Mouse (Mus musculus): Measurements from ENCODE around the gene Axin2. TPM values are rescaled to one million over a fixed set of nuclear protein-coding genes. Genes with fewer than 3 reads are reported as not detected.

The Axin2 gene
- polyA plus RNA-seq, 1 experiment from 2014 or later: 7.2 TPM

- Histone ChIP-seq H3K27me3 (replicated peaks; ENCODE audit: control insufficient read depth, insufficient read depth, low read length) (no peaks in the 10 kb centered on the region), H3K4me3 (ENCODE audit: low read length) (no peak overlapping the region), H3K9ac (ENCODE audit: low read depth, low read length) (no peak overlapping the region), H3K36me3 (ENCODE audit: control insufficient read depth, insufficient read depth, low read length) (no peaks in the 10 kb centered on the region; the same call in 1 of the 2 replicates), H3K4me1 (ENCODE audit: control insufficient read depth, insufficient read depth, low read depth, low read length) (peaks cover 46% of the 10 kb centered on the region), H3K4me2 (ENCODE audit: low read length) (no peak overlapping the region), H3K9me3 (ENCODE audit: control insufficient read depth, low read length) (no peaks in the 10 kb centered on the region), H3K27ac (ENCODE audit: low read depth, low read length) (no peak overlapping the region; the same call in 1 of the 2 replicates)
- 67% methylated on average over 9 of the region's 9 CpGs for WGBS
- no peak for ATAC-seq
These were observed 13.7 kb downstream of the Axin2 start for GRCm38 (mm10) chr11:108933835-108934234.

- peak; percentile 92 for ATAC-seq
- Histone ChIP-seq H3K9me3 (ENCODE audit: control insufficient read depth, low read length) (no peaks in the 10 kb centered on the region), H3K9ac (ENCODE audit: low read depth, low read length) (no peak overlapping the region), H3K4me1 (ENCODE audit: control insufficient read depth, insufficient read depth, low read depth, low read length) (peaks cover 32% of the 10 kb centered on the region), H3K27me3 (replicated peaks; ENCODE audit: control insufficient read depth, insufficient read depth, low read length) (no peaks in the 10 kb centered on the region), H3K36me3 (ENCODE audit: control insufficient read depth, insufficient read depth, low read length) (peaks cover 4% of the 10 kb centered on the region; the same call in 1 of the 2 replicates), H3K4me2 (ENCODE audit: low read length) (peak overlapping the region; percentile 13; the same call in 1 of the 2 replicates), H3K4me3 (ENCODE audit: low read length) (no peak overlapping the region), H3K27ac (ENCODE audit: low read depth, low read length) (peak overlapping the region; percentile 67)
- WGBS: 25% methylated on average over 18 of the region's 18 CpGs
These were observed 15.1 kb downstream of the Axin2 start for GRCm38 (mm10) chr11:108935128-108935868.

- Histone ChIP-seq H3K27me3 (replicated peaks; ENCODE audit: control insufficient read depth, insufficient read depth, low read length) (no peaks in the 10 kb centered on the region), H3K27ac (ENCODE audit: low read depth, low read length) (peak overlapping the region; percentile 18; the same call in 1 of the 2 replicates), H3K36me3 (ENCODE audit: control insufficient read depth, insufficient read depth, low read length) (peaks cover 4% of the 10 kb centered on the region; the same call in 1 of the 2 replicates), H3K4me1 (ENCODE audit: control insufficient read depth, insufficient read depth, low read depth, low read length) (peaks cover 32% of the 10 kb centered on the region), H3K4me3 (ENCODE audit: low read length) (no peak overlapping the region), H3K4me2 (ENCODE audit: low read length) (no peak overlapping the region; the same call in 1 of the 2 replicates), H3K9ac (ENCODE audit: low read depth, low read length) (no peak overlapping the region), H3K9me3 (ENCODE audit: control insufficient read depth, low read length) (no peaks in the 10 kb centered on the region)
- ATAC-seq: no peak
- WGBS: 48% methylated on average over 18 of the region's 18 CpGs
These were observed 16.1 kb downstream of the Axin2 start for GRCm38 (mm10) chr11:108936016-108936792.

- Histone ChIP-seq H3K4me2 (ENCODE audit: low read length) (peak overlapping the region; percentile 33; the same call in 1 of the 2 replicates), H3K9ac (ENCODE audit: low read depth, low read length) (peak overlapping the region; percentile 32; the same call in 1 of the 2 replicates), H3K4me3 (ENCODE audit: low read length) (no peak overlapping the region), H3K27me3 (replicated peaks; ENCODE audit: control insufficient read depth, insufficient read depth, low read length) (no peaks in the 10 kb centered on the region), H3K9me3 (ENCODE audit: control insufficient read depth, low read length) (no peaks in the 10 kb centered on the region), H3K27ac (ENCODE audit: low read depth, low read length) (peak overlapping the region; percentile 80), H3K4me1 (ENCODE audit: control insufficient read depth, insufficient read depth, low read depth, low read length) (peaks cover 26% of the 10 kb centered on the region), H3K36me3 (ENCODE audit: control insufficient read depth, insufficient read depth, low read length) (peaks cover 34% of the 10 kb centered on the region)
- peak; percentile 41; the same call in 1 of the 2 replicates for ATAC-seq
- WGBS: 17% methylated on average over 19 of the region's 19 CpGs
These were observed 20.7 kb downstream of the Axin2 start for GRCm38 (mm10) chr11:108940655-108941412.

GRCm38 (mm10) chr11:108941836-108942235 lies 21.7 kb downstream of the Axin2 start:
- peak; percentile 31; the same call in 1 of the 2 replicates for ATAC-seq
- peaks cover 41% of the 10 kb centered on the region for H3K36me3 ChIP-seq (ENCODE audit: control insufficient read depth, insufficient read depth, low read length)
- no peak overlapping the region for H3K9ac ChIP-seq (ENCODE audit: low read depth, low read length)
- no peak overlapping the region for H3K4me3 ChIP-seq (ENCODE audit: low read length)
- 82% methylated on average over 18 of the region's 18 CpGs for WGBS
- H3K27me3 ChIP-seq (replicated peaks; ENCODE audit: control insufficient read depth, insufficient read depth, low read length): no peaks in the 10 kb centered on the region
- peak overlapping the region; percentile 80; the same call in 1 of the 2 replicates for H3K27ac ChIP-seq (ENCODE audit: low read depth, low read length)
- peaks cover 21% of the 10 kb centered on the region for H3K4me1 ChIP-seq (ENCODE audit: control insufficient read depth, insufficient read depth, low read depth, low read length)
- no peaks in the 10 kb centered on the region for H3K9me3 ChIP-seq (ENCODE audit: control insufficient read depth, low read length)
- H3K4me2 ChIP-seq (ENCODE audit: low read length): no peak overlapping the region

GRCm38 (mm10) chr11:108943741-108944140 lies 23.6 kb downstream of the Axin2 start:
- ATAC-seq: no peak
- Histone ChIP-seq H3K4me1 (ENCODE audit: control insufficient read depth, insufficient read depth, low read depth, low read length) (peaks cover 28% of the 10 kb centered on the region), H3K27me3 (replicated peaks; ENCODE audit: control insufficient read depth, insufficient read depth, low read length) (no peaks in the 10 kb centered on the region), H3K36me3 (ENCODE audit: control insufficient read depth, insufficient read depth, low read length) (peaks cover 47% of the 10 kb centered on the region), H3K9ac (ENCODE audit: low read depth, low read length) (no peak overlapping the region), H3K27ac (ENCODE audit: low read depth, low read length) (no peak overlapping the region), H3K4me3 (ENCODE audit: low read length) (no peak overlapping the region), H3K4me2 (ENCODE audit: low read length) (no peak overlapping the region), H3K9me3 (ENCODE audit: control insufficient read depth, low read length) (no peaks in the 10 kb centered on the region)
- 81% methylated on average over 11 of the region's 11 CpGs for WGBS

- Histone ChIP-seq H3K27me3 (replicated peaks; ENCODE audit: control insufficient read depth, insufficient read depth, low read length) (no peaks in the 10 kb centered on the region), H3K27ac (ENCODE audit: low read depth, low read length) (no peak overlapping the region), H3K36me3 (ENCODE audit: control insufficient read depth, insufficient read depth, low read length) (peaks cover 46% of the 10 kb centered on the region), H3K4me1 (ENCODE audit: control insufficient read depth, insufficient read depth, low read depth, low read length) (peaks cover 31% of the 10 kb centered on the region), H3K9me3 (ENCODE audit: control insufficient read depth, low read length) (no peaks in the 10 kb centered on the region), H3K4me3 (ENCODE audit: low read length) (no peak overlapping the region), H3K9ac (ENCODE audit: low read depth, low read length) (no peak overlapping the region), H3K4me2 (ENCODE audit: low read length) (no peak overlapping the region)
- WGBS: 86% methylated on average over 9 of the region's 9 CpGs
- no peak for ATAC-seq
These were observed 25.5 kb downstream of the Axin2 start for GRCm38 (mm10) chr11:108945666-108946065.

- Histone ChIP-seq H3K27ac (ENCODE audit: low read depth, low read length) (peak overlapping the region; percentile 39; the same call in 1 of the 2 replicates), H3K9me3 (ENCODE audit: control insufficient read depth, low read length) (no peaks in the 10 kb centered on the region), H3K9ac (ENCODE audit: low read depth, low read length) (peak overlapping the region; percentile 2; the same call in 1 of the 2 replicates), H3K4me2 (ENCODE audit: low read length) (no peak overlapping the region), H3K27me3 (replicated peaks; ENCODE audit: control insufficient read depth, insufficient read depth, low read length) (no peaks in the 10 kb centered on the region), H3K4me3 (ENCODE audit: low read length) (no peak overlapping the region), H3K36me3 (ENCODE audit: control insufficient read depth, insufficient read depth, low read length) (peaks cover 38% of the 10 kb centered on the region), H3K4me1 (ENCODE audit: control insufficient read depth, insufficient read depth, low read depth, low read length) (peaks cover 16% of the 10 kb centered on the region)
- no peak for ATAC-seq
- 59% methylated on average over 20 of the region's 20 CpGs for WGBS
These were observed 27.5 kb downstream of the Axin2 start for GRCm38 (mm10) chr11:108947425-108948184.
